ENCODE assay signal across 28 mouse cellular contexts in genomic region chr16:35623986-35624385, GRCm38 (mm10).
DNase-seq lines count a peak whose midpoint lies in the region; ATAC-seq and TF ChIP-seq lines count a peak whose summit lies in the region.
"Had no signal": no experiment of that assay in that cellular context is flagged by ENCODE, and none has a peak within 500 bp of the region (broad histone marks: within the 10 kb centered on the region; RNA-seq: fewer than 3 reads in every experiment).

No protein-coding gene starts in this region.

- no peak for ATAC-seq in forebrain, embryonic 12.5 days (ENCODE audit: low FRiP score)
- no peak for ATAC-seq in forebrain, embryonic 15.5 days (replicated peaks)
- ATAC-seq in hindbrain, embryonic 16.5 days, result peak; percentile 24; the same call in 1 of the 2 replicates
- no peak for ATAC-seq in hindbrain, embryonic 14.5 days (ENCODE audit: low FRiP score)
- peak; percentile 18; the same call in 1 of the 2 replicates for ATAC-seq in midbrain, embryonic 15.5 days (replicated peaks)
- ATAC-seq: inflammation-experienced regulatory T-cells, adult 6 months had no signal

- H3K27me3 ChIP-seq in forebrain, embryonic 12.5 days, result no peaks in the 10 kb centered on the region
- no peaks in the 10 kb centered on the region for H3K27me3 ChIP-seq in forebrain, embryonic 15.5 days
- H3K27me3 ChIP-seq in hindbrain, embryonic 16.5 days (replicated peaks; ENCODE audit: control insufficient read depth, insufficient read depth, low read length), result no peaks in the 10 kb centered on the region
- no peaks in the 10 kb centered on the region for H3K27me3 ChIP-seq in hindbrain, embryonic 14.5 days (ENCODE audit: control insufficient read depth, insufficient read depth, low read length)
- no peaks in the 10 kb centered on the region for H3K27me3 ChIP-seq in midbrain, embryonic 15.5 days (replicated peaks)

- no peaks in the 10 kb centered on the region for H3K9me3 ChIP-seq in forebrain, embryonic 12.5 days
- H3K9me3 ChIP-seq in forebrain, embryonic 15.5 days, result no peaks in the 10 kb centered on the region
- H3K9me3 ChIP-seq in hindbrain, embryonic 16.5 days (ENCODE audit: control insufficient read depth, low read length), result no peaks in the 10 kb centered on the region
- no peaks in the 10 kb centered on the region for H3K9me3 ChIP-seq in hindbrain, embryonic 14.5 days (ENCODE audit: control insufficient read depth, low read length)
- H3K9me3 ChIP-seq in midbrain, embryonic 15.5 days, result no peaks in the 10 kb centered on the region
- H3K9me3 ChIP-seq: embryonic facial prominence, embryonic 13.5 days; heart, embryonic 12.5 days had no signal

- TF ChIP-seq POLR2A in brain, embryonic 14.5 days (IDR thresholded peaks at IDR 0.05; ENCODE audit: borderline replicate concordance, extremely low read depth, insufficient read depth, insufficient read length, poor library complexity, severe bottlenecking), result no peak

- peaks cover 38% of the 10 kb centered on the region for H3K4me1 ChIP-seq in forebrain, embryonic 12.5 days
- peaks cover 24% of the 10 kb centered on the region for H3K4me1 ChIP-seq in forebrain, embryonic 15.5 days
- peaks cover 16% of the 10 kb centered on the region for H3K4me1 ChIP-seq in hindbrain, embryonic 16.5 days (ENCODE audit: control insufficient read depth, insufficient read depth, low read depth, low read length)
- H3K4me1 ChIP-seq in hindbrain, embryonic 14.5 days (replicated peaks; ENCODE audit: control insufficient read depth, insufficient read depth, low read length), result peaks cover 24% of the 10 kb centered on the region
- peaks cover 22% of the 10 kb centered on the region for H3K4me1 ChIP-seq in midbrain, embryonic 15.5 days
- H3K4me1 ChIP-seq: heart, embryonic 12.5 days had no signal

- TF ChIP-seq CTCF in brain, embryonic 14.5 days (IDR thresholded peaks at IDR 0.05; ENCODE audit: borderline replicate concordance, extremely low read depth, insufficient read depth, insufficient read length), result no peak

- H3K36me3 ChIP-seq in forebrain, embryonic 12.5 days (replicated peaks), result peaks cover 21% of the 10 kb centered on the region
- H3K36me3 ChIP-seq in forebrain, embryonic 15.5 days, result no peaks in the 10 kb centered on the region
- H3K36me3 ChIP-seq in hindbrain, embryonic 16.5 days (ENCODE audit: control insufficient read depth, insufficient read depth, low read length), result no peaks in the 10 kb centered on the region
- no peaks in the 10 kb centered on the region; the same call in 1 of the 2 replicates for H3K36me3 ChIP-seq in hindbrain, embryonic 14.5 days (replicated peaks; ENCODE audit: control insufficient read depth, insufficient read depth)
- H3K36me3 ChIP-seq in midbrain, embryonic 15.5 days (replicated peaks), result no peaks in the 10 kb centered on the region
- H3K36me3 ChIP-seq: embryonic facial prominence, embryonic 13.5 days; heart, embryonic 12.5 days had no signal

- peak overlapping the region; percentile 59; the same call in 1 of the 2 replicates for H3K27ac ChIP-seq in forebrain, embryonic 12.5 days
- H3K27ac ChIP-seq in forebrain, embryonic 15.5 days (replicated peaks), result no peak overlapping the region
- H3K27ac ChIP-seq in hindbrain, embryonic 16.5 days (ENCODE audit: low read depth, low read length), result no peak overlapping the region
- no peak overlapping the region for H3K27ac ChIP-seq in hindbrain, embryonic 14.5 days
- no peak overlapping the region for H3K27ac ChIP-seq in midbrain, embryonic 15.5 days
- H3K27ac ChIP-seq: embryonic facial prominence, embryonic 13.5 days; heart, adult 2 months; liver, embryonic 14.5 days; macrophage; stomach, postnatal 0 days had no signal

- no peak for DNase-seq in hindbrain, embryonic 14.5 days (ENCODE audit: low spot score)
- peak; percentile 53 for DNase-seq in brain, embryonic 14.5 days (ENCODE audit: low read depth)
- no peak for DNase-seq in cerebellum, postnatal 4 days (ENCODE audit: low spot score in 2 of 2)
- no peak for DNase-seq in ovary, postnatal 14 days (ENCODE audit: low spot score)
- DNase-seq: adrenal gland, adult 2 months; adrenal gland, postnatal 36 days; cerebellum, adult 8-10 months; cerebellum, postnatal 25 days; gastrocnemius, postnatal 36 days; heart, adult 2 months; kidney, adult 11 months; kidney, postnatal 25 days; liver; lung, adult 2 months; lung, postnatal 10 days; right cerebral cortex, postnatal 4 days; thymus, adult 18-20 months; thymus, postnatal 25 days had no signal

- H3K9ac ChIP-seq in forebrain, embryonic 12.5 days, result no peak overlapping the region
- H3K9ac ChIP-seq in forebrain, embryonic 15.5 days (replicated peaks), result no peak overlapping the region
- H3K9ac ChIP-seq in hindbrain, embryonic 16.5 days (ENCODE audit: low read depth, low read length), result no peak overlapping the region
- H3K9ac ChIP-seq in hindbrain, embryonic 14.5 days, result no peak overlapping the region; the same call in 1 of the 2 replicates
- H3K9ac ChIP-seq in midbrain, embryonic 15.5 days, result no peak overlapping the region
- H3K9ac ChIP-seq: embryonic facial prominence, embryonic 13.5 days; heart, embryonic 12.5 days; liver, embryonic 14.5 days had no signal

- no peak overlapping the region for H3K4me2 ChIP-seq in forebrain, embryonic 12.5 days
- H3K4me2 ChIP-seq in forebrain, embryonic 15.5 days (replicated peaks), result no peak overlapping the region
- H3K4me2 ChIP-seq in hindbrain, embryonic 16.5 days (ENCODE audit: low read length), result no peak overlapping the region
- H3K4me2 ChIP-seq in hindbrain, embryonic 14.5 days (replicated peaks), result no peak overlapping the region
- H3K4me2 ChIP-seq in midbrain, embryonic 15.5 days, result no peak overlapping the region
- H3K4me2 ChIP-seq: embryonic facial prominence, embryonic 13.5 days; heart, embryonic 12.5 days had no signal

- WGBS in forebrain, embryonic 12.5 days, result 41% methylated on average over 7 of the region's 7 CpGs
- WGBS in forebrain, embryonic 15.5 days, result 27% methylated on average over 7 of the region's 7 CpGs
- WGBS in hindbrain, embryonic 16.5 days, result 46% methylated on average over 7 of the region's 7 CpGs
- WGBS in hindbrain, embryonic 14.5 days, result 51% methylated on average over 7 of the region's 7 CpGs
- 22% methylated on average over 7 of the region's 7 CpGs for WGBS in midbrain, embryonic 15.5 days

- no peak overlapping the region for H3K4me3 ChIP-seq in forebrain, embryonic 12.5 days (replicated peaks)
- no peak overlapping the region for H3K4me3 ChIP-seq in forebrain, embryonic 15.5 days
- H3K4me3 ChIP-seq in hindbrain, embryonic 16.5 days (ENCODE audit: low read length), result no peak overlapping the region
- no peak overlapping the region for H3K4me3 ChIP-seq in hindbrain, embryonic 14.5 days (replicated peaks; ENCODE audit: low read length)
- no peak overlapping the region for H3K4me3 ChIP-seq in midbrain, embryonic 15.5 days
- H3K4me3 ChIP-seq: embryonic facial prominence, embryonic 13.5 days; heart, adult 2 months; heart, embryonic 12.5 days had no signal

Comparison
In these comparisons a context has a peak if more than half of its experiments do, and no peak if none do; other contexts are left out.
1. ATAC-seq: peak in hindbrain, embryonic 16.5 days (single experiment) and midbrain, embryonic 15.5 days (single experiment); none in forebrain, embryonic 12.5 days (single experiment), forebrain, embryonic 15.5 days (single experiment) and hindbrain, embryonic 14.5 days (single experiment).